ENCODE assay signal across 21 mouse cellular contexts in genomic region chr6:128096521-128096920, GRCm38 (mm10).
"Had no signal": no experiment of that assay in that cellular context is flagged by ENCODE, and none has a peak within 500 bp of the region (broad histone marks: within the 10 kb centered on the region; RNA-seq: fewer than 3 reads in every experiment).

No protein-coding gene starts in this region.

- H3K9ac ChIP-seq: kidney, embryonic 15.5 days; limb, embryonic 12.5 days; limb, embryonic 15.5 days; liver, embryonic 14.5 days; liver, postnatal 0 days; lung, embryonic 14.5 days; neural tube, embryonic 12.5 days; neural tube, embryonic 15.5 days had no signal

- DNase-seq: kidney, adult 8-10 months; kidney, postnatal 14 days; liver, postnatal 0 days; lung, embryonic 14.5 days; midbrain, embryonic 14.5 days; right cerebral cortex, postnatal 14 days; right cerebral cortex, postnatal 4 days; thymus, adult 2 months; thymus, postnatal 14 days; thymus, postnatal 4 days had no signal

- H3K4me2 ChIP-seq: kidney, embryonic 15.5 days; limb, embryonic 12.5 days; limb, embryonic 15.5 days; liver, embryonic 11.5 days; lung, embryonic 14.5 days; midbrain, embryonic 11.5 days; neural tube, embryonic 12.5 days; neural tube, embryonic 15.5 days had no signal

- H3K27me3 ChIP-seq: kidney, embryonic 15.5 days; limb, embryonic 12.5 days; limb, embryonic 15.5 days; neural tube, embryonic 12.5 days; neural tube, embryonic 15.5 days had no signal

- ATAC-seq: liver, postnatal 0 days; lung, postnatal 0 days had no signal

- H3K4me3 ChIP-seq: kidney, embryonic 15.5 days; limb, embryonic 12.5 days; limb, embryonic 15.5 days; neural tube, embryonic 12.5 days; neural tube, embryonic 15.5 days had no signal

- H3K36me3 ChIP-seq: kidney, embryonic 15.5 days; limb, embryonic 12.5 days; limb, embryonic 15.5 days; neural tube, embryonic 12.5 days; neural tube, embryonic 15.5 days had no signal

- H3K27ac ChIP-seq: kidney, embryonic 15.5 days; limb, embryonic 12.5 days; limb, embryonic 15.5 days; liver, embryonic 14.5 days; neural tube, embryonic 12.5 days; neural tube, embryonic 15.5 days; stomach, postnatal 0 days had no signal

- H3K9me3 ChIP-seq: kidney, embryonic 15.5 days; limb, embryonic 12.5 days; limb, embryonic 15.5 days; megakaryocyte, embryonic 14.5 days; neural tube, embryonic 12.5 days; neural tube, embryonic 15.5 days had no signal
